Mouse (Mus musculus) heart, postnatal 10 days (tissue): ENCODE measurements at regions not wholly inside any gene's neighbourhood (a gene's known extent, or its start where the extent isn't known, plus 50 kb on each side); places are given as distances from the start of the nearest gene placed in this dataset.

ENCODE experiments used
- DNase-seq, 2 experiments: peaks; one replicate each; pipeline ENCODE4 v3.0.0; 2021
- intact Hi-C: fragments of 180-260 bp; cut with DNase I; formaldehyde crosslinking; loops from one replicate; pipeline ENCODE4 v1.15.1; 2025

DNA sequence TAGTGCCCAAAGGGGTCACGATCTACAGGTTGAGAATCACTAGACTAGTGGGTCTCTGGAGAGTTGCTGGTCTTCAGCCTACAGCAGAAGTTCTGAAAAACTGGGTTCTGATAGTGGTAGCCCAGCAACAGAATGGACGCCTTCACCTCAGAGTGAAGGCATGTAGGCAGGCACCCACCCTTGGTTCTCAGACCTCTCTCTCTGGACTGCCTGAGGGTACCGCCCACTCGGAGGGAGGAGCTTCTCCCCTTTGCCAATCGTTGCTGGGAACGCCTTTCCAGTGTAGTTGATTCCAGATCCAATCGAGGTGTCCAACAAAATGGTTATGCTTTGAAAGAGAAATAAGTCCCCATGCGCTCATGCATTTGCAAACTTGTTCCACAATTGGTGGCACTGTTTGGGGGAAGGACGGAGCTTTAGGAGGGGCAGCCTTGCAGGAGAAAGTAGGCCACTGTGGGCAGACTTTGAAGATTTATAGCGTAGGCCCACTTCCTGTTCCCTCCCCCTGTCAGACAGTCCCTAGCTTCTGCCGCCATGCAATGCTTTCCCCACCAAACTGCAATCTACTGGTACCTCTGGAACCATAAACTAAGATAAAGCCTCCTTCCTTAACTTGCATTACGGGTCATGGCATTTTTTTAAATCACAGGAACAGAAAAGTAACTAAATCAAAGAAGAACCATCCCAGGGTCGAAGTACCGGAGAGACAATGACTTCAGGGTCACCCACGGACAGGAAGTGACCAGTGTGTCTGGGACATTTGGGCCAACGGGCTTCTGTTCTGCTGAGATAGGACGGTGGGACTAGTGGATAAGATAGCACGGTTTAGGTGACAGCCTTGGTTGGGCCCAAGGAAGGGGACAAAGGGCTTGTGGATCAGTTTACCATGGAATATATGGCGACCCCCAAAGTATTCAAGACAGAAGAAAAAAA, 224.5 kb downstream of the Gadd45g start:
- intact Hi-C loops, result no loop called here
- DNase-seq, result no peak

DNA sequence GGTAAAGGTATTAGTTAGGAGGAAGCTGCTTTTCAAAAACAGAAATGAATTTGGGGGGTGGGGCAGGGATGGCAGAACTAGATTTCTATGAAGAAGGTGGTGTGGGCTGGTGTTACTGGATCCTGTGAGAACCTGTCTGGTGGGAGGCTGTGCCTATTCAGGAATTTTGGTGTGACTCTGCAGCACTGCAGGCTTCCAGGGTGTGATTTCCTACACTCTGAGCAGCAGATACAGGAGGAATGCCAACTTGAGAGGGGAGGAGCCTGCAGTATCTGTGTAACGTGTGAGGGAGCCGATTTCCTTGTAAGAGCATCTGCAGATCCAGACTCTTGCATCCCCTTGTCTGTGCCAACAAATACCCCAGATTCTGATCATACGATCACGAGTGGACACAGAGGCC, 231.1 kb downstream of the Gadd45g start:
- intact Hi-C loops, result loop anchor here (2.0 kb wide), 1 partner anchor 231 kb away; the partner anchor contains the start of gene Gadd45g

DNA sequence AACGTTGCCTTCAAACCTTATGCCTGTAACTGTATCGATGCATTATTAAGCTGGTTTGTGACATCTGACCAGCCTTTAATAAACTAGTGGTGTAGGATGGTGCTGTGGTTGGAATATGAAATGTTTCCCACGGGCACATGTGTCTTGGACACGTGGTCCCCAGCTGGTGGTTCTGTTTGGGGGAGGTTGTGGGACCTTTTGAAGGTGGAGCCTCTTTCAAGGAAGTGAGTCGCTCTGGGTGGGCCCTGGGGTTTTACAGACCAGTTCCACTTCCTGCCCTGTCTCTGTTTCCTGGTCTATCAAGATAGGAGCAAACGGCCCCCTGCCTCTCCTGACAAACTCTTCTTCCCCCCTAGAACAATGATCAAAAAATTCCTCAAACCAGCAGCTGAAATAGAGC, 232.1 kb downstream of the Gadd45g start:
- intact Hi-C loops, result loop anchor here (2.0 kb wide), 1 partner anchor 232 kb away; the partner anchor contains the start of gene Gadd45g
- DNase-seq, result no peak

More for the DNA sequence above, 231.1 kb downstream of the Gadd45g start:
- DNase-seq, result peak; percentile 50 to 51

DNA sequence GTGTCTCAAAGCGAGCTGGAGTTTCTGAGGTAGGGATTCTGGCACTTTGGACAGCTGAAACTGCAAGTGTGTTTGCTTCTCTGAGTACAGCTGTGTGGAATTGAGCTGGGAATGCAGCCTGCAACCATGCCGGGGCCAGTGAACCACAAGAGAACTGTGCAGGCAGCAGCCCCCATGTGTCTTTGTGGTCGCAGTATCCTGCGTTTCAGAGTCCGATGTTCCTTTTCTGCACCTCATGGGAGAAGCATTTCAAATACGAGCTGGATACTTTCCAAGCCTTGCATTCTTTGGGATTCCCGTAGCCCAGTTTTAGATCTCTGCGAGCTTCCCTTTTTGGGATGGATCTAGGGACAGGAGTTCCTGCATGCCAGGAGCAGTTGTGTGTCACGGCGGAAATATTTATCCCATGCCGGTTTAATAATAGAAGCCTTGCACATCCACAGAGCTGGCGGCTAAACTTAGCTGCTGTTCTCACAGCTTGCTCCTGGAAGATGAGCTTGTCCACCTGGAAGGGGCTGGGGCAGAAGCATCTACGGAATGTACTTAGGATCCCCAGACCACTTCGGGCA, 233.3 kb downstream of the Gadd45g start:
- intact Hi-C loops, result loop anchor here (2.0 kb wide), 1 partner anchor 233 kb away; the partner anchor contains the start of gene Gadd45g
- DNase-seq, result peak; percentile 84 to 88

DNA sequence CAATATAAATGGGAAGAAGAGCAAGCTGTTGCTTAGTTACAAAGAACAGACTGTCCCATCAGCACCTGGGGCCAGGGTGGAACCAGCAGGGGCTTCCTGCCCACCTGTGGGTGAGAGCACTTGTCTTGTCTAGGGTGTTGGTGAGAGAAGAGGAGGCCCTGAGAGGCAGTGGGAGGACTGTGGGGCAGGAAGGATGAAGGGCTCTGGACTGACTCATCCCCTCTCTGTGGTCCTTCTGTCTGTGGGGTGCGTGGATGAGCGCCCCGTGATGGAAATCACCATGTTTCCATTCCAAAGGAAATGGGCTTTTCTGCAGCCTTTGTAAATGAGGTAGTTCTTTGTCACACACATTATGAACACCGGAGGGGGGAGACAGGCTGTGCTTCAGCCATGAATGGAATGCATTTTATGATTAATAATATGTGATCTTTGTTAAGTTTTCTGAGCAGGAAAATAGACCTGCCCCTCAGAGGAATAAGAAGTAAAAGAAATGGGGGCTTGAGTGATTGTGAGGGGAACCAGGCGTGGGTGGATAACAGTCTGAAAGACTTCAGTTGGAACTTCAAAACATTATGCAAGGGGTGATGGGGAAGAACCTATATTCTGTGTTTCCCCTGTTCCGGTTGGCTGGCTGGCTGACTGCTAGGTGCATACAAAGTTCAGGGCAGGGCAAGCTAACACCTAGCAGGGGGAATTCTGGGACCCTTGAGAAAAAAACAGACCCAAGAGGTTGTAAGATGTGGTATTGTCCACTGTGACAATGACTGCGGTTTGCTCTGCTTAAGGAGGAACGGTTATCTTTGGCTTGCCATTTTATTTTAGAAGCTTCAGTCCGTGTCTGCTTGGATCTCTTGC, 237.3 kb downstream of the Gadd45g start:
- intact Hi-C loops, result no loop called here
- no peak for DNase-seq

DNA sequence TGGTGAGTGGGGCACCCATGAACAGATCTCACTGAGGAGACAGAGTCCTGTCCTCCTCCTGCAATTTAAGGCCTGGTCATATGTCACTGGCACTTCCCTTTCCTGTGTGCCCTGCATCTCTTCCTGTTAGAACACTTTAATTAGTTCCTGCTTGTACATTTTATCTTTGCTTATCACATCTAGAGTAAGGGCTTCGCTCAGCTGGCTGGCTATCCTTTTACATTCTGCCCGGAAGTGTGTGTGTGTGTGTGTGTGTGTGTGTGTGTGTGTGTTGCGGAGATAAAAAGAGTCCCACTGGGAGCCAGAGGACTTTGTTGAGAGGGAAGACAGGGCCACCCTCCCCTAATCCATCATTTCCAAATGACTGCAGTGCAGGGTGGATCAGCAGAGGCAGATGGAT, 238.6 kb downstream of the Gadd45g start:
- intact Hi-C loops, result no loop called here
- no peak for DNase-seq

DNA sequence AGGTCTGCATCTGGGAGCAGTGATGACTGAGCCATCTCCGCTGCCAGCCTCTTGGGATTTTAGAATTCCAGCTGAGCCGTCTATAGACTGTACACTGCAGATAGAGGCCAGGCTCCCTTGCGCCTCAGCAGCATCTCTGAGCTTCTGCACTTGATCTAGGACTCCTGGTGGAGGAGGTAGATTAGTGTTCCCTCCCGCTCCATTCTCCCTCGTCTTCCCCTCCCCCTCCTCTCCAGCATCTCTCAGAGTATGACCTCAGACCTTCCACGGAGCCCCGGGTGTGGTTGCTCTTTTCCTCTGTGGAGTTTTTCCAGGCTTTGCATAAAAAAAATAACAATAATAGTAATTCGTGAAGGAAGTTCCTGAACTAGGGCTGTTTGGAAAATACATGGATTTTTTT, 241.8 kb downstream of the Gadd45g start:
- intact Hi-C loops, result no loop called here
- peak; percentile 20 to 30 for DNase-seq

DNA sequence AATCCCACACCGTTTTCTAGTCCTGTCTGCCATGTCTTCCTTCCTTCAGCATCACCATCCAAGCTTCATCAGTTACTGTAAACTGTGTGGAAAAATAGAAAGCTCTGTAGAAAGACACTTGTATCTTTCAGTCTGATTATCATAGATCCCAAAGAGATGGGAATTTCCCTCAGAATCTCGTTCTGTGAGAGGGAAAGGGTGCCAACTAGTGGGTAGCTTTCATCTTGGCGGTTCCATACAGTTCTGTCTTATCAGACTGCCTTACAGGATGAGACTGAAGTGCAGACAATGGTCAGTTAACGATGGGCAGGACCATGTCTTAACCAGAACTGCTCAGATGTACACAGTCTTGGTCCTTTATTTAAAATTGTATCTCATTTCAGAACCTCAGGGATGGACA, 243.9 kb downstream of the Gadd45g start:
- no peak for DNase-seq
- intact Hi-C loops, result no loop called here

DNA sequence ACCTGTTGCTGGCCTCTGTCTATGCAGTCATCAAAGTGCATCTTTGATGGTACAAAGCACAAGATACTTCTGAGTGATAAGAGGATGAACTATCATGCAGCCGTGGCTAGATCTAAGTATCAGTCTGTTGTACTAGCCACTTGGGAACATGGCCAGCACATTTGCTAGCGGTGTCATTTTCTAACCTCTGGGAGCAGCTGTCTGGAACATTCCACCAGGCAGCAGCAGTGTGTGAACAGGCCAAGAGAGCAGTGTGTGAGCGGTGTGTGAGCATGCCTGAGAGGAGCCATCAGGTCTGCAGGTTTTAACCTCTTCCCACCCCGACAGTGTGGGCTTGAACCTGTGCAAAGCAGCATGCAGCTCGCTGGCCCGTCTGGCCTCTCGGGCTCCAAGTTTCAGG, 248.3 kb downstream of the Gadd45g start:
- intact Hi-C loops, result no loop called here
- DNase-seq, result peak; percentile 22 to 44

DNA sequence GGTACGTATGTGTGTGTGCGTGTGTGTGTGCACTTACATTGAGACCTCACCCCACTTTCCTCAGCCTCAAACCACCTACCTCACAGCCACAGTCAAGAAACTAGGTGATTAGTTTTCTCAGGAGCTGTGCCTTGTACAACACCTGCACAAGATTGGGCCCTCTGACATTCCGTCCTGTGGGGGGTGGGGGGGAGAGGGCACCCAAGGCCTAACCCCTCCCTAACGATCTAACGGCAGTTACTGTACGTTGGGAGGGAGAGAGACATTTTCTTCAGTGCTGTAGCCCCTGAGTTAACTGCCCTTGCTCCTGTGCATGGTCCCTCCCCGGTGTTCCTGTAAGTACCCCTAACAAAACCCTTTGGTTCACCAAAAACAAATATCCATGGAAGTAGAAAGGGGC, 250.0 kb downstream of the Gadd45g start:
- intact Hi-C loops, result no loop called here
- DNase-seq, result no peak

DNA sequence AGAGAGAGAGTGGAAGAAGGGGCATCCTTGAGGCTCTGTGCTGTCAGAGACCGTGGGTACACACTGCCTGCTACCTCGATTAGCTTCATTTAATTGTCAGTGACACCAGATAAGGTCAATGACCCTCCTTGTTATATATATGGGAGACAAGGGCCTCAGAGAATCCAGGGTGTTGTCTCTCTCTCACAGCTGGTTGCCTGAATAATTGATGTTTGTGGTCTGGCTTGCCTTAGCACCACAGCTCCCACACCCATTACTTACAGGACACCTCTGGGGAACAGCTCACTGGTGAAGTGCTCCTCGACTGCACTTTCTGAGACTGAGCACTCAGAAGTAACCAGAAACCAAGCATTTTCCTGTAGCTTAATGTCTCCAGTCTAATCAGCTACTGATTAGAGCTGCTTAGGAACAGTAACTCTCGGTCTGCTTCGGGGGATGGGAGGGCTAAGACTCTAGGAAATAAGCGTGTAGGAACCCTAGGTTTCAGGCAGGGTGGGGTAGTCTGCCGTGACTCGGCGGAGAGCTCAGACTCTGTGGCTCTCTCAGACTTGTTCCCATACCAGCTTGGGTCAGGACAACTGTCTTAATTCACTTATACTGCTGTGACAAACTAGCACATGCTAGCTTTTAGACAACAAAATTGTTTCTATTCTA, 259.6 kb downstream of the Gadd45g start:
- intact Hi-C loops, result no loop called here
- no peak for DNase-seq

DNA sequence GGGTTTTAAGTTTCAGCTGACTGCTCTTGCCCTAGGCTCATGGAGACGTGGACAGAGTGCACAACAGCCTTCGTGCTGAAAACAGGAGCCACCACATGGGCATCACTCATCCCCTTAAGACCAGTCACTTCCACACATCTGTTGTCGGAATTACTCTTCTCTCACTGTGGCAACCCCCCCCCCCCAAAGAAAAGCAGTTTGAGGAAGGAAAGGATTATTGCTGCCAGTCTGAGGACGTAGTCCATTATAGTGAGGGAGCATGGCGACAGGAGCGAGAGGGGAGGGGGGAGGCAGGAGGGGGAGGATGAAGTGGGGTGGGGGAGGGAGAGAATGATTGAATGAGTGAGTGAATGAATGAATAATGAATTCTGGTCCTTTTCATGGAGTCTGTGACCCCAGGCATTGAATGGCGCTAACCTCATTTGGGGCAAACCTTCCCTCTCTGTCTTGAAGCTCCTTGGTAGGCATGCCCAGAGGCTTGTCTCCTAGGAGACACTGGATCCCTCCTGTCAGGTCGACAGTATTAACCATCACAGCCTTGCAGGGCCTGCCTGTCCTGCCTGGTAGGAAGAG, 262.0 kb downstream of the Gadd45g start:
- no peak for DNase-seq

DNA sequence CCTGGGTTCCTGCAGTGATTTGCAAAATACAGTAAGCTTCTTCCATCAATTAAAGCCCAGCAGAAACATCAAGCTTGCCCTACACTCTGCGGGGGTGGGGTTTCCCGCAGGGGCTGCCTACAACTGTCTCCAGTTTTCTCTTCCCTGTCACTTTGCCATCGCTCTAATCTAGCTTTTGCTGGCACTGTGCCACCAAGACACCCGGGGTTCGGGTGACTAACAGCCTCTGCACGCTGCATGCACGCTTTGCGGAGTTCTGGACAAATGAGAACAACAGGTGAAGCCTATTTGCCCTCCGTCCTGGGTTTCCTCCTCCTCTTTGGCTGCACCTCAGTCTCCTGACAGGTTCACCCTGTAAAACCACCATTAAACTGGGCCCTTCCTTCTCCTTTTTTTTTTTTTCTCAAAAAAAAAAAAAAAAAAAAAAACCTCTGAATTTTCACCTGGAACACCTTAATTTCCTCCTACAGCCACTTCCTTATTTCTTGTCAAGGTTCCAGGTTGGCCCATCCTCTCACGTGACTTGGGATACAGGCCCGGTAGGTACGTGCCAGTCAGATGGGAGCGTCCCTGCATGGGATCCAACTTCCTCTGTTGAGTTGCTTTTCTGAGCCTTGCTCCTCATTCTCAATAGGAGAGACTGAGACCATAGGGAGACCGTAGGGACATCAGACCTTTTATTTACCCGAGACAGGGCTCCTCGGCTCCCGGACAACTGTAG, 262.7 kb downstream of the Gadd45g start:
- intact Hi-C loops, result no loop called here
- no peak for DNase-seq

More for the DNA sequence above, 262.0 kb downstream of the Gadd45g start:
- intact Hi-C loops, result no loop called here

DNA sequence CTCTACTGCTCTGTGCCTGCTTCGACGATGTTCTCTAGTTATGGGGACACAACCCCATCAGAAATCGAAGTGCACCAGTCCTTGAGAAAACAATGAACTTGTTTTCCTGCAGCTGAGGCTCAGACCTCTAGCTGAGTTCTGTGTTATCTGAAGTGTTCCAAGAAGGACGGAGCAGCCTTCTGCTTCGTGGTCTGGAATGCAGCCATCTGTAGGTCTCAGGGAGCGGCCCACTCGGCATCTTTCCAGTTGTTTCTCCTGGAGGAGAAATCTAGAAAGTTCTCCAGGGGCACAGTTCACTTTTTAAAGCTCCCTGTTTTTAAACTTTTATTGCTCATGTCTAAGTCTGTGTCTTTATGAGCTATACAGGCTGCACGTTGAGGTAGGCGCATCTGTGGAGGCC, 264.3 kb downstream of the Gadd45g start:
- intact Hi-C loops, result no loop called here
- DNase-seq, result no peak

DNA sequence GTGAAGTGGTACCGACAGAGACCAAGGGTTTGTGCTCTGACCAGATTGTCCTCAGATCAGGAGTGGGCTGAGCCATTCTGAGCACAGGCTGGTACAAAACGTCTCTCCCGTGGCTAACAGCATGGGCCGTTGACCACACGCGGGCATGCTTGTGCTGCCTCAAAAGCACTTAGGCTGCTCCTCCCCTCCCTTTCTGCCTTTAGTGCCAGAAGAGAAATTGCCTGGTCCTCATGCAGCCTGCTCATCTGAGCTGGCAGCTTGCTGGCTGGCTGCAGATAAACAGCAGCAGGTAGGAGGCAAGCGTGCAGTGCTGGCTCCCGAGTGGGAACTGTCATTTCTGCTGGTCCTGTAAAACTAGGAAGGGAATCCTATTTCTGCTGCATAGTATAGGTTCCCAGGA, 267.1 kb downstream of the Gadd45g start:
- DNase-seq, result no peak
- intact Hi-C loops, result no loop called here

DNA sequence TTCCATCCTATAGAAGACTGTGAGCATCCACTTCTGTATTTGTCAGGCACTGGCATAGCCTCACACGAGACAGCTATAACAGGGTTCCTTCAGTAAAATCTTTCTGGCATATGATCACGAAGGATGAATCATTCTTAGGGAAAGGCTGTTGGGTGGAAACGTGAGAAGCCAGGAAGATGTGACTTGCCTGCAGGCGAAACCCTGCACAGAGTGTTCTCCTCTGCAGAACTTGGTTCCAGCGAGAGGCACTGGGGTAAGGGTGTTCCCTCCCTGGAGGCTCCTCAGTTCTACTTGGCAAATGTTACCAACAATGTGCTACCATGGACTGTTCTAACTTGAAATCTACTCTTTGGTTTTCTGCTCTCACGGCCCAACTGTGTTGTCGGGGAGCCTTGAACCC, 268.0 kb downstream of the Gadd45g start:
- intact Hi-C loops, result no loop called here
- DNase-seq, result no peak

DNA sequence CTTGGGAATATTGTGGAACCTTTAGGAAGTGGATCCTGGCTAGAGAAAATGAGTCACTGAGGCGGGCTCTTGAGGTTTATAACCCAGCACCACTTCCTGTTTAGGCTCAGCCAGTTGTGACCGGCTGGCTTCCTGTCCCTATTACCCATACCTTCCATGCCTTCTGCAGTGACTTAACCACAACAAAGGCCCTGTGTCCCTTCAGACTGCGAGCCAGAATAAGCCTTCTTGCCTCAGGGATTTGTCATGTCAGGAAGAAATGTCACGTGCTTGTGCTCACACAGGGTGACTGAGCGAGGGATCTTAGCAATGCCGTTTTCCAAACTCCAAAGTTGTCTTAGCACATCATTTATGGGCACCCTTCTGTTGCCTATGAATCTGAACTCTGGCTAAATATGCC, 268.5 kb downstream of the Gadd45g start:
- intact Hi-C loops, result no loop called here
- no peak for DNase-seq

DNA sequence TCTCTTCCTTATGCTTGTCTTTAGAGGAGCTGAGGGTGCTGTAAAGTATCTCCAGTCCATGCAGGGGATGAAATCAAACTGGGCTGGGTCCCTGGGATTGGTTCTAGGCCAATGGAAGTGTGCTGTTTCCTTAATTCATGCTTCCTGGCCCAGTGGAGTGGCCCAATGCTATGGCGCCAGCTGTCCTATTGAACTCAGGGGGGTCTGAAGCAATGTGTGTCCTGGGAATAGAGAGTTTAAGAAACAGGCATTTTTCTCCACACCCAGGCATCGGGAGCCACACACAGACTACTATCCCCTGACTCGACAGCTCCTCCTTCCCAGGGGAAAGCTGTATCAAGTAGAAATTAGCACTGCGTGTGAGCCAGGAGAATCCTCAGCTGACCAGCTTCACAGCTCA, 269.8 kb downstream of the Gadd45g start:
- intact Hi-C loops, result no loop called here
- DNase-seq, result peak in 1 of 2 experiments; percentile 21

DNA sequence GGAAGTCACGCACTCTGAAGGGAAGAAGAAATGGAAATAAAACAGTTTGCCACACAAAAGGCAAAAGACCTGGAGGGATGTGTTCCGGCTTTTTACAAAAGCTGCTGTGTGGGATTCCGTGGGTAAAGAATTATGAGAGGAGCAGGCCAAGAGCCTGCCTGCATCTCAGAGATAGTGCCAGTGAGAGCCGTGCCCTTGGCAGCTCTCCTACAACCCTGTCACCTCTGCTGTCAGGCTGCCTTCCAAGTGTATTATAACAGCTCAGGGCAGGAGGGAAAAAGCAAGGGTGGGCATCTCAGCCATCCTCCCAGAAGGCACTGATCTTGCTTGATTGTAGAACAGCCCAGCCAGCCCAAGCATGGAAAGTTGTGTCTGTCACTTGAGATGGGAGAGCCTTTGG, 270.3 kb downstream of the Gadd45g start:
- intact Hi-C loops, result no loop called here
- DNase-seq, result peak; percentile 60

DNA sequence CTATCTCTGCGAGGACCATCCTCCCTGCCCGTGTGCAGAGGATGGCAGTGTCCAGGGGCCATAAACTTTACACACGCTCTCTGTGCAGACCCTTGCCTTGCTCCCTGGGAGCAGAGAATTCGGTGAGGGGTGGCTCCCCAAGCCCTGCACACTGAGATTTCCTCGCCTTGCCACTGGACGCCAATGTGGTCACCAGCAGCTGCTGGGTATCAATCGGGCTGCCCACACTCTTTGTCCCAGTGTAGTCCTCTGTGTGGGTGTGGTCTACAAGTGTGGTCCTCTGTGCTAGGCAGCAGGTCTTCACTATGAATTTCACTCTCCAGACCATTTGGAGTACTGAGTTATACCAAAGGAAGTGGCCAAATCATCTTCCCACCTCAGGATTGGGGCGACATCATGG, 274.3 kb downstream of the Gadd45g start:
- DNase-seq, result no peak
- intact Hi-C loops, result no loop called here
